Mouse (Mus musculus) lung, postnatal 10 days (tissue): Measurements from ENCODE around the gene Hps5.
"Not testable (repeated sequence)": the region's sequence is repeated elsewhere in the genome, so short reads cannot be mapped to it uniquely, and the experiment has no call there.

Source experiments
- DNase-seq: peaks from one replicate; pipeline ENCODE4 v3.0.0; 2021

Hps5 gene

DNA sequence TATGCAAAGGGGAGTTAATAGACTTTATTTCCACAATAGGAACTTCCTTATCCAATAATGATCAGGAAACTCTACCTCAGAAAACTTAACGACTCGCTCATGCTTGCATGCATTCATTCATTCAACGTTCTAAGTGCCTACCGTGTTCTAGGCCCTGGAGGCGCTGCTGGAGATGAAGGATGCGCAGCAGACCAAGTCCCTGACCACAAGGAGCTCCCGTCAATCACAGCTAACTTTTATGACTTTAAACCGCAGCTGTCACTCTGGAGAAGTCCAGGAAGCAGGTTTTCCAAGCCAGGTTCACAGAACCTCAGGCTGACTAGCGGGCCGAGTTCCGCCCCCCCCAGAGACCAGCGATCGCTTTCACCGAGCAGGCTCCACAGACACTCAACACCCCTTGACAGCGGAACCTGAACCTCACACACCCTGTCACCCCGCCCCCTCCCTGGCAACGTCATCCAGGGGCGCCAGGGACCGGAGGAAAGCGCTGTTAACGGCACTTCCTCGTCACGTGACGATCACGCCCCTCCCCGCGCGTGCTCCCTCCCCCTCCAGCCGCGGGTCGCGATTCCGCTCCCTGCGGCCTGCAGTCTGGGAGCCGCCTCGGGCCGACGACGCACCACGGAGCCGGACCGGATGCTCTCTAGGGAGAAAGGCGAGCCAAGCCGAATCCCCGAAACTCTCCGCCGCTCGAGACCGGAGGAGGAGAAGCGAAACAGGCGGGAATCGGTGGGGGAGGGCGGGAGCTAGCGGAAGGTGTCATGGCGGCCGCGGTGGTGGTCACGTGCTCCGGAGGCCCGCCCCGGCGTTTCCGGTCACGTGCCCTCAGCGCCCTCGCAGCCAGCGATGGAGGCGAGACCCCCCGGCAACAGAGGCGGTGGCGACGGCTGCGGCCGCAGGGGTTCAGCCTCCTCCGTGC lies at the start of gene Hps5, which contains the start of gene Gtf2h1:
Hps5 (minus strand) TSS at position 778 of the 919 bp plus-strand sequence.
Gtf2h1 (plus strand) TSS at position 817 of the 919 bp plus-strand sequence.
- DNase-seq = peak; percentile 99

- DNase-seq = peak; percentile 96
Observed at GRCm38 (mm10) chr7:46845211-46845977, 49.5 kb upstream of the Hps5 start.

GRCm38 (mm10) chr7:46843576-46843975 lies 47.7 kb upstream of the Hps5 start:
- DNase-seq = no peak

DNA sequence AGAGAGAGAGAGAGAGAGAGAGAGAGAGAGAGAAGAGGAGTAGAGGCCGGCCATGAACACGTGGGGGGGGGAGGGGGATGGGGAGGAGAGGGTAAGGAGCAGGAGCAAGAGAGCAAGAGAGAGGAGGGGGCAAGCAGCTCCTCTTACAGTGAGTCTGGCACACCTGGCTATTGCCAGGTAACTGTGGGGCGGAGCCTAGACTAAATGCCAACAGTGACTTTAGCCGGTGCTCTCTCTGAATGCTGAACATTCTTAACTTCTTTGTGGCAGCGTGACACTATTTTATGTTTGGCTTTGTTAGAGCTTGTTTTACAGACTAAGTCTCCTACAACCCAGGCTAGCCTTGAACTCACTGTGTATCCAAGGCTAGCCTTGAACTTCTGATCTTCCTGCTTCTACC lies 46.4 kb upstream of the Hps5 start:
- peak; percentile 50 for DNase-seq

- no peak for DNase-seq
Observed at GRCm38 (mm10) chr7:46840787-46841525, 45.1 kb upstream of the Hps5 start, which contains the start of gene Ldha. Gene Ldha (plus strand): TSS chr7:46841475.

DNA sequence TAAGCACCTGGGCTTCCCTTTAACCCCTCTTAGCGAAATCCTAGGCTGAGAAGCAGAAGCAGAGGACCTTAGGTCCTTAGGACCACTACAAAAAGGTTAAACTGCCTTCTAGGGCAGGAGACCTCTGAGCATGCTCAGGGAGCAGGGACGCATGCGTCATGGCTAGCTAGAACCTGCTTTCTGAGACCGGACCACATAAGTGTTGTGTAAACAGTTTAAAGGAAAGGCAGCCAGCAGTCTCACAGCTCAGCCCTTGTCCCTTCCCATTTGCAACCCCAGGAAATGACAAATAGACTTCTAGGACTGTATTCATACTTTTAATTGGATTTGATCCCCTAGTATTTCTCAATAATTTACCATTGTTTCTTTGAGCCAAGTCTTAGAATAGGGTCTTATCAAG lies 44.5 kb upstream of the Hps5 start:
- DNase-seq = peak; percentile 78

GRCm38 (mm10) chr7:46839861-46840260 lies 44.0 kb upstream of the Hps5 start:
- no peak for DNase-seq

DNA sequence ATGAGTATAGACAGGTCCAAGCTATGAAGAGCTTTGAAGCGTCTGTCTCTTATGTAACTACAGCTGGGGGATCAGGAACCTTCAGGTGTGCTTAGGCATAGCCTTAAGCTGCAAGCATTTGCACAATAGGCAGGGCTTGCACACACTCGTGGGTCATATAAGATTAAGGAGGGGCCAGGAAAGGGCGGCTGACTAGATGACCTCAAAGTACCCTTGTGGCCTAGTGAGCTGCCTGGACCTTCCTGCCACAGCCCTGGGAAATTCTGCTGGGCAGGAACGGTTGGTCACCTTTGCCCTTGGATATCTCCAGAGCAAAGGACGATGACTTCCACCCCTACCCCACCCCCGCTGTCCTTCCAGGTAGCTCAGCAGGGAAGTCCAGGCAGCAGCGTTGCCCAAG lies 43.6 kb upstream of the Hps5 start:
- peak; percentile 33 for DNase-seq

DNA sequence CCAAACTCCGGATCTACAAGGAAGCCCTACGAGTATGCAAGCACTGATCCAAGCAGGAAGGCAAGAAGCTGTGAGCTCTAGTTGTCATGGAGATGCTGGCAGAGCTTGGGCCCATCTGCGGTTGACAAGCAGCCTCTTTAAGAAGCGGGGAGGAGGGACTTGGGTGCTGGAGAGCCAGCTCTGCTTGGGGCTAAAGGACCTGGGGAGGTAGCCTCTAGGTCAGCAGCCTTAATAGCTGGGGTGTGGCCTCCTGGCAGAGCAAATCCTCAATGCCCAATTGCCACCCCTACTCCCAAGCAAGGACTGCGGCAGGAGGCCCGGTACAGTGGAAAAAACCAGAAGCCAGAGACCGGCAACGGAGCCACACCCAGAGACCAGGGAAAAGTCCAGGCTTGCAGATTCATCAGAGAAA lies 43.0 kb upstream of the Hps5 start:
- DNase-seq = peak; percentile 93

DNA sequence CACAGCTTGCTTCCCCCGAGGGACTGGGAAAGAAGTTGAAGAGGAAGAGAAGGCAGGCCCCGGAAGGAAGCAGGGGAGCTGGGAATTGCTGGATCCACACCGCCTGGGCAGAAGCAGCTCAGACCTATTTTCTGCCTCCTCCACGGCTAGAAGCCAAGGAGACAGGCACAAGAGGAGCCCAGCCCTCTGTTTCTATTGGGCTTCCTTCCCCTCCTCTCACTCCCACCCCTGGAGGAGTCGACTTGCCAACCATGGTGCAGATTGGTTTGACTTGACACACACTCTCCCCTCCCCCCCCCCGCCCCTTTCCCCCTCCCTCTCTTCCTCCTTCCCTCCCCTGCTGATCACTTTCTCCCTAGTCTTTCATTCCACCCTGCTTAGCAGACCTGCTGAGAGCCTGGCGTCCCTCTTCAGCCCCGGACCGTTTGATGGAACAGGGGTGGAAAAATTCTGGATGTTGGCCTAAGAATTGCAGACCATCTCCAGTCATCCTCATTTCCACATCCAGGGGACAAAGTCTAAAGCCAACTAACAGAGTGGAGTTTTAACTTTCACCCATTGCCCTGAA lies 42.3 kb upstream of the Hps5 start:
- peak; percentile 74 for DNase-seq

- no peak for DNase-seq
Observed at GRCm38 (mm10) chr7:46837073-46837472, 41.2 kb upstream of the Hps5 start.

DNA sequence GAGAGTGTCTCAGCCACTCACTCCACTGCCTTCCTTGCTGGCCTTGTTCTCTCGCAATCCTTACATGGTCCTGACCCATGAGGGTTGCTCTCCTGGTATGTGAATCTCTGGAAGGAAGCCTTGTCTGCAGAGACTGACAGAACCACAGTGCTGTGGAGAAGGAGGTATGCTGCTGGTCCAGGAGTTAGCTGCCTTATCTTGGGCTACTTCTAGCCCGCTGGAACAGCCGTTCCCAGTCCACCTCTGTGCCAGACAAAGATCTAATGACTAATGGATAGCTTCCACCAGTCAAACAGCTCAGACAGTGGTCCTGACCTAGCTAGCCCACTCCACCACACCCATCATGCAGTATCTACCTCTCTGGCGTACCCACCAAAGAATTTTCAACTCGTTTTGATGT lies 40.5 kb upstream of the Hps5 start:
- no peak for DNase-seq

GRCm38 (mm10) chr7:46834994-46835610 lies 39.2 kb upstream of the Hps5 start:
- DNase-seq = peak; percentile 30

GRCm38 (mm10) chr7:46833670-46834255 lies 37.9 kb upstream of the Hps5 start:
- no peak for DNase-seq

DNA sequence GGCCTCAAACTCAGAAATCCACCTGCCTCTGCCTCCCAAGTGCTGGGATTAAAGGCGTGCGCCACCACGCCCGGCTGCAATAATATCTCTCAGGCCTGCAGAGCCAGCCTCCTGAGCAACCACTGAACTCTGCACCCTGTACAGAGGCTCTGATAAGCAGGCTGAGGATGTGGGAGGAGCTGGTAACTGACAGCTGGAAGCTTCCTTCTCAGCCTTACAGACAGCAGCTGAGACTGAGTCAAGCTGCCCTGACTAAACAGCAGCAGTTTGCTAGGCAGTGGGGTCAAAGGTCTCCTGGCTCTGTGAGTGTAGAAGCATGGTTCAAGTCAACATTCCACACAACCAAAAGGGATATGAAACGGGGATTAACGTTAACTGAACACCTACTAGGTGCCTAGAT lies 37.4 kb upstream of the Hps5 start:
- peak; percentile 84 for DNase-seq

DNA sequence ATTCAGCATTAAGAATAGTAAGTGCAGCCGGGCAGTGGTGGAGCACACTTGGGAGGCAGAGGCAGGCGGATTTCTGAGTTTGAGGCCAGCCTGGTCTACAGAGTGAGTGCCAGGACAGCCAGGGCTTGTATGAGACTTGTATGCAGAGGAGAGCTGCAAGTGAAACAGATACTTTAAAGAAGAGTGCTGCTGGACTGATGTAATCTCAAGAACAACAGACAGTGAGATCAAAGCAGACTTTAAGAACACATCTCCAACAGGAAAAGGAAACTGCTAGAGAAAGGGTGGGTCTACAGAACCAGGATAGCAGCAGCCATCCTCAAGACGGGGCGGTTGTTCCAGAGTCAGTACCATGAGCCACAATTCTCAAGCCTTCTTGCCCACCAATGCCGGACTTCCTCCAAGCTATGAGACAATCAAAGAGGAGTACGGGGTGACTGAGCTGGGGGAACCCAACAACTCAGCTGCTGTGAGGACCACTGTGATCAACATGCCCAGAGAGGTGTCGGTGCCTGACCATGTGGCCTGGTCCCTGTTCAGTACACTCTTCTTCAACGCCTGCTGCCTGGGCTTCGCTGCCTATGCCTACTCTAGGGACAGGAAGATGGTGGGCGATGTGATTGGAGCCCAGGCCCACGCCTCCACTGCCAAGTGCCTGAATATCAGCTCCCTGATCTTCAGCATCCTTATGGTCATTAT lies 36.4 kb upstream of the Hps5 start:
- not testable (repeated sequence) for DNase-seq

DNA sequence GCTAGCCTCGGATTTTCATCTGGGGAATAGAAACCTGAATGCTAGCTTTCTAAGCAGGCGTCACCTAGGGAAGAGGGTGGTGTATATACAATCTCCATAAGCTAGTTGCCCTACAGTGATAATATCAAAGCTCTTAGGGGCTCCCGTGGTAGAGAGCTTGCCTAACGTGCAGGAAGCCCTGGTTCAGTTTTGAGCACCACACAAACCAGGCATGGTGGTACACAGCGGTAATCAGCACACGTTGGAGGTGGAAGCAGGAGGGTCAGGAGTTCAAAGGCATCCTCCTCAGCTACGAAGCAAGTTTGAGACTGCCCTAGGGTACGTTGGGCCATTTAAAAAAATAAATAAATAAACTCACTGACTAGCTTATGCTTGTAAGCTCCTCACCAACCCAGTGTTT lies 35.8 kb upstream of the Hps5 start:
- DNase-seq = no peak

- peak; percentile 74 for DNase-seq
Observed at GRCm38 (mm10) chr7:46830799-46831590, 35.1 kb upstream of the Hps5 start.

- DNase-seq = no peak
Observed at GRCm38 (mm10) chr7:46829911-46830310, 34.0 kb upstream of the Hps5 start.

DNA sequence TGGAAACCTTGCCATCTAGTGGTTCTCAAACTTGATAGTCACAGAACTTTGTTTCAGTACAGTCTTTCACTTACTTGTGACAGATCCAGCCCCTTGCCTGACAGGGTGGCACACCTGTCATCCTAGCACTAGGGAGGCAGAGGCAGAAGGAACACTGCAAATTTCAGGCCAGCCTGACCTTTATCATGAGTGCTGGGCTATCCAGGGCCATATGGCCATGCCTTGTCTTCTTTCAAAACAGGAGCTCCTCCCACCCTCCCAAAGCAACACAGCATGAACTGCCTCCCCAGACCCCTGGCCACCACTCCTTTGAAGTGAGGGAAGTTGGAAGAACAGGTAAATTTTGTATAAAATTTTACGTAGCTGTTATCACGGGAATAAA lies 31.9 kb upstream of the Hps5 start:
- no peak for DNase-seq
